Mouse (Mus musculus): ENCODE data around the gene Gm10961.
"Not testable (repeated sequence)": the region's sequence is repeated elsewhere in the genome, so short reads cannot be mapped to it uniquely, and the experiment has no call there.

The Gm10961 gene

DNA sequence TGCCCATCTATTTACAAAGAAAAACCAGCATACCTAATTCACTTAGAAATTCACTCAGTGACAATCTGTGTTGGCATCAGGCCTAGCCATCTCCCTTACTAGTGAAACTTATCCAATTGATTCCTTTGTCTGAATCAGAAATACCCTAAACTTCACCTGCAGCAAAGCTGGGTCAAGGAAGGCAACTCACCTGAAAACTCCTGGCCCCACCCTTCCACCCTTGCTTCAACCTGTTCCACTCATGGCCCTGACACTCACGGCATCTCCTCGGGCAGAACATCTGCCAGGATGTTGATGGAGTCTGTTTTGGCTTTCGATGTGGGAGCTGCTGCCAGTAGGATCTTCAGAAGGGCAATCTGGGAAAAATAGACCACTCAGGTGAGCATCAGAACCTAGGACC lies 13.3 kb upstream of the Gm10961 start:
- no peak for DNase-seq (ENCODE audit: low spot score)

DNA sequence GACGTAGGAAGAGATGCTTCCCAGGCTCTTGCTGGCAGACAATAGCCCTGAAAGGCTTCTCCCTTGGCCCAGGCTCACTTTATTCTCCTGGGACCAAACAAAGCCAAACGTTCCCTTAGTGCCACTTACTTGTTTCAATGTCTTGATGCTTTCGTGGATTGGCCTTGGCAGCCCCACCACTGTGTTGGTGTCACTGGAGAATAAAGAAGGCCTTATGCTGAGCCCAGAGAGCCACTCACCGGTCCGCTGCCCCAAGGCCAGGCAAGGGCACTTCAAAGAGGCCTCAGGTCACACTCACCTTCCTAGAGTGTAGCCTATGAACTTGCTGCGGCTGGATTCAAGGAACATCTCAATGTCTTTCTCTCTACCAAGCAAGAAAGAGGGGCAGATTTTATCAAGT lies 11.2 kb upstream of the Gm10961 start:
- no peak for DNase-seq (ENCODE audit: low spot score)

DNA sequence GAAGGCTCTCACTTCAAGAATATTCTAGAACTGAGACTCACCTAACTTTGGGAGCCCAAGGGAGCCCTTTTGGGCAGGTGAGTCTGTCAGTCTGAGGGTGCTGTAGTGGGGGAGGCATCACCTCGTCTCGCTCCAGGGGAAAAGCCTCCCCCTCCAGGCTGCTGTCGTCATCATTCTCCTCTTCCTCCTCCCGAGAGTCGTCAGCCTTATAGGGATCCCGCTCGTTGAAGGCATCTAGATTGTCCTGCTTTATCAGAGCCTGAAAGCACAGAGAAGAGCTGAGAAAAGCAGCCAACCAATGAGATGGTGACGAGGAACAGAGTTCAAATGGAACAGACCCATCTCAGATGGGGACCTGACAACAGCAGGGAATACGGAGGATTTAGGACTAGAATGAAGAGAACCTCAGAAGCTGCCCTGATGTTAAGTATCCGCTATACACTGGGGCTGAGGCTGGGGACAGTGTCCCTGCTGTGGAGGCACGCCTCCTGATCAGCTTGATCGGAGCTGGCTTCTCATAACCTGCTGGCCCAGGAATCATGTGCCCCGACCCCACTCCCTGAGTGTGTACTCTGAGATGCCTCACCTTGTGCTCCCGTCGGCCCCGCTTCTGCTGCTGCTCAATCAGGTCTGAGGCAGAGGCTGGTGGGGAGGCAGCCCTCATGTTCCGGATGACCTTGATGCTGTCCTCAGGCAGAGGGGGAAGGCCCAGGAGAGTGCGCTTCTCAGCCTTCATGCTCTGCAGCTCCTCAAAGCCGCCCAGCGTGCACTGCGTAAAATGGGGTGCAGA lies 9.6 kb upstream of the Gm10961 start:
- DNase-seq (ENCODE audit: low spot score), result no peak

DNA sequence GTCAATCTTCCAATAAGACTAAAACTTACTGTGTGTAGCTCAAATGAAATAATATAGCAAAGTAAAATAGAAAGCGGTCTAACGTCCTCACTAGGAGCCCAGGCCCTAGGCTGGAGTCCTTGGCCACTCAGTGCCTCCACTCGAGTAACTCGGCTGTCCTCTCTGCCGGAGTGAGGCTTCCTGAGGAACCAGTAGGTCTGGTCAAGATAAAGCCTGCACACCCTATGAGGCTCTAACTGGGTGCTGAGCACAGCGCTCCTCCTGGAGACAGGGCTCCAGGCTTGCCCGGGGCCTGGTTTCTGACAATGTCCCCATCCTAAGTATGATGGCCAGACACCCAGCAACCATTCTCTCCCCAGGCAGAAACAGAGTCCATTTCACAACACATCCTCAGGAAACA lies 8.6 kb upstream of the Gm10961 start:
- DNase-seq (ENCODE audit: low spot score), result no peak

DNA sequence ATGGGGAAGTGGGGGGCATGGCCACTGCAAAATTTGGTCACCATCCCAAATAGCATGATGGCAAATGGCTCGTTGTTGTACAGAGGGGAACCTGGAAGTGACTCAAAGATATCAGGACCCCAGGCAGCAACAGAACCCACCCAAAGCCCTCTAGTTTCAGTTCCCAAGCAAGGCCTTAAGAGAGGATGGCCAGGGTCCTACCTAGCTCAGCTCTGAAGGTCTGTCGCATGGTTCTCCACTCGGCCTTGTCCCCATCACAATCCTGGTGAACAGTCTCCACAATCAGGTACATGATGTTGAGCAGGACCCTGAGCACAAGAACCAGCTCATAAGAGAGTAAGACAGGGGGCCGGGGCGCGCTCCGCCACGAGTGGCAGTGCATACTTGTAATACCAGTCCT lies 6.7 kb upstream of the Gm10961 start:
- DNase-seq (ENCODE audit: low spot score), result no peak

DNA sequence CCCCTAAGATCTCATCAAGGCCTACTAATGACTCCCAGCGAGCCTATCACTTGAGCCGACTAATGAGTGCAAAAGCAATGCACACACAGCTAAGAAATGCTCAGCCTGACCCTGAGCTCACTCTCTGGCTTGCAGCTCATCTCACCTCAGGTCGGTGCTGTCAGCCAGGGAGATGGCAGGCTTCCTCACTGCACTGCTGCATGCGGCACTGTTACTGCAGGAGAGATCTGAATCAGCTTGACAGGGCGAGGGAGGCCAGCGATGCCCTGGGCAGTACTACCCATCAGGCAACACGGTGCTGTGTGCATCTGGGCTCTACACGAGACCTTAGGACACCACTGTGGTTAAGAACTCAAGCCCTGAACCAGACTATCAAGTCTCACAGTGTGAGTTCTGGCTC lies 5.6 kb upstream of the Gm10961 start:
- no peak for DNase-seq (ENCODE audit: low spot score)

DNA sequence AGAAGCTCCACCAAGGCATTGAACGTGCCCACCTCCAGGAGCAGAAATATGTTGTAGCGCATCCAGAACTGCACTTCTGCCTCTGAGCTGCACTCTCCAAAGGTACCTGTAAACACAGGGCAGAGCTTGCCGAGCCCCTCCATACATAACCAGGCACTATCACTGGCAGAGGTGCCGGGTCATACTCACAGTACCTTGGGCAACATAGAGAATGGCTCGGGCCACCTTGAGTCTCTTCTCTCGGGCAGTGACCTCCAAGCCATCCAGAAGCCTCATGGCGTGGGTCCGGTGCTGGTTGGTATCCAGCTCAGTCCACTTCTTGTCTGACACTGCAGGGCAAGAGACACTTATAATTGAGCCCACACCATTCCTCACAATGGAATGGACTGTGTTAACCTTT lies 4.4 kb upstream of the Gm10961 start:
- DNase-seq (ENCODE audit: low spot score), result no peak

DNA sequence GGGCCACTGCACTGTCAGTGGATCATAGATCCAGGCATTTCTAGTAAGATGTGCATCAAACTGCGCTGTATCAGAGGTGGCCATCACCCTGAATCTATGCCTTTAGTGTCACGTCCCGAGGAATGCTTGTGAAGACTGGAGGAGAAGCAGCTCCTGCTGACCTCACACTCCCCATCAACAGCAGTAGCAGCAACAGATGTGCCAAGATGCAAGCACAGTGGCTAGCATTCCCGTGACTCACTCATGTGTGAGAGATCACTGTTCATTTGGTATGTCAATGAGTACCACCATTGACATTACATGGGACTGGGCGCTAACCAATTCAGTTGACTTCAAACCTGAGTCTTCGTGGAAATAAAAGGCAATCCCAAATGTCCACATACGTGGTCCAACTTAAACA lies 3.5 kb upstream of the Gm10961 start:
- DNase-seq (ENCODE audit: low spot score), result no peak

DNA sequence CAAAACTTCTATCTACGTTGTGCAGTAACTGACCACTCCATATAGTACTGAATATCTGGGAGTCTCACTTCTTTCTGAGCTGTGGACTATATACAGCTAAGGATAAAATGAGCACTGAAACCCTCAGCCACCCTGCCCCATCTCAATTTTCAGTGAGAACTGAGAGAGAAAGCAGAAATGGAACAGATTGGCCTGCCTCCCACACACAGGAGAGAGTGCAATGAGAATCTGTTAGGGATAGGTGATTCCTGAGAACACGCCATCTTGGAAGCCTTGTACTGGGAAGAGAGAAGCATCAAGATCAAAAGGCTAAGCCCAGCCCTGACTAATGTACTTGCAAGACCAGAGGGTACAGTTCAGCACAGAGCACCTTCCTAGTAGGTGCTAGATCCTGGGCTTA lies 2.6 kb upstream of the Gm10961 start:
- no peak for DNase-seq (ENCODE audit: low spot score)

DNA sequence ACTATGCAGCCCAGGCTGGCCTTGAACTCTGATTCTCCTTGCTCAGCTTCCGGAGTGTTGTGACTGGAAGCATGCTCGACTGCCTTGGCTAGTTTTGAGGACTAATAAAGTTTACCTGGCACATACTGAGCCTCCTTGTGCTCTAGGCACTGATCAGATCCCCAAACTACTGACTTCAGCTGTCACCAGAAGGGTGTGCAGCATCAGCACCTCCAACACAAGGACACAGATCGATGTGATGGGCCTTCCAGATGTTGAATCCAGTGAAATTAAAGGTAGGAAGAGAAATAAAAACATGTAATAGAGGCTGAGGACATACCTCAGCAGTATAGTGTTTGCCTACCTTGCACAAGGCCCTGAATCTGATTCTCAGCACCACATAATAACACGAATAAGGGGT lies 1.7 kb upstream of the Gm10961 start:
- no peak for DNase-seq (ENCODE audit: low spot score)

DNA sequence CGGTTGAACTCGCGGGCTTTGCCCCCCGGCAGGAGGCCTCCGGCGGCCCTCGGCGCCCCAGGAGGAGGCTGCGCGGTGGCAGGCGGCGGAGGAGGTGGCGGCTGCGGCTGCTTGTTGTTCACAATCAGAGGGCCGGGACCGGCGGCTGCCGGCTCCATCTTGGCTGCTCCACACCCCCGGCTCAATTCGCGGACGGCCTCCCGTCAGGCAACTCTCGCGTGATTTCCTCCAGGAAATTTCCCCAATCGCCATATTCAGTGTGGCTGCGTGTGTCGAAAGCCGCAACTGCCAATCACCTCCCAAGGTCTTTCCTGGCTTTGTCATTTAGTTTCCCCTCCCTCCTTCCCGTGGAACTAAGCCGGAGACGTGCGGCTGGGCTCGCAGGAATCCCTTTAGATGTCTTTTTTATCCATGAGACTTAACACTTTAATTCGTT lies 419 bp downstream of the Gm10961 start, which contains the start of gene Strip1:
Gene Strip1 (minus strand): TSS at position 172 of the 436 bp plus-strand sequence.
- DNase-seq (ENCODE audit: low spot score), result peak; percentile 88

DNA sequence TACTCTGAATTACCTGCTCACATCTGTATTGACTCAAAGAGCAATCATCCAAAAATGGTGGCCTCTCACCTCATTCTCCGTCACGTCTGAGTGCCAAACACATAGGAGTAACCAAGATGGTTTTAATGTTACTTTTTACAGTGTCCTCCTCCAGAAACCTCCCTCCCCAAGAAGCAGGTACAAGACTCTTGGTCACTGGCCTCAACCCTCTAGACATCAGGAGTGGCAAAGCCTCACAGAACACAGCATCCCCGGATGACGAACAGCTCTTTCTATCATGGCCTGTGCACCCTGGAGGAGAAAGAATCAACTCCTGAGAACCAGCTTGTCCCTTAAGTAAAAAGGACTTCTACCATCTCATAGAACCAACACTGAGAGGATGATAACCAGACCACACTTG lies 1.7 kb downstream of the Gm10961 start:
- no peak for DNase-seq (ENCODE audit: low spot score)

DNA sequence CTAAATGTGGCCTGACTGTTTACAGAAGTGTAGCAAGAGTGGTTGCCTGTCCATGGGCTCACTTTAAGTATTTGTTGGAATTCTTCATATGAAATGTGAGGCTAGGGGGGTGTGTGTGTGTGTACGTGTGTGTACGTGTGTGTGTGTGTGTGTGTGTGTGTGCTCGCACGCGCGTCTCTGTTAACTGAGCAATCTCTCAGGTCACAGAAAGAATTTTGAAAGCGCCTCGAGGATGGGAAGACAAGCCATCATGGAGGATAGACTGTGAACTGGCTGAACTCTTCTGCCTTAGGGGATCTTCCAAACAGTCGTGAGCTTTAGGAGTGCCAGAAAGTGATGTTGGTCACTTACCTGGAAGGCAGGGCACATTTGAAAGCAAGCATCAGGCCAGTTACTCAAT lies 2.8 kb downstream of the Gm10961 start:
- DNase-seq (ENCODE audit: low spot score), result no peak

DNA sequence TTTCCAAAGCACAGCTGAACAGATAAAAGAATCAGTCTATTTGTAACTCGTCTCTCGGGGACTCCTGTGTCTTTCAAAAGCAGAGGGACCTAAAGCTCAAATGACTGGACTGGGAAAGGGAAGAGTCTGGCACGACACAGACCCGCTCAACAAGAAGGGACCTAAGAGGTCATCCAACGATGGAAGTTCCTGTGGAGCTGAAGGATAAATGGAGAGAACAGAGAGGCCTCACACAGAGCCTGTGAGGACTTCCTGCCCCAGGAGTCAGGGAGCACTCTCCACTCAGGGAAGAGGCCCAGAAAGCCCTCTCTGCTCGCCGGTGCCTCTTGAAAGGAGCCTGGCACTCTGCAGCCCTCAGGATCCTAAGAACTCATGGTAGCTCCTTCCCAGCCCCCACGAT lies 4.7 kb downstream of the Gm10961 start:
- no peak for DNase-seq (ENCODE audit: low spot score)

DNA sequence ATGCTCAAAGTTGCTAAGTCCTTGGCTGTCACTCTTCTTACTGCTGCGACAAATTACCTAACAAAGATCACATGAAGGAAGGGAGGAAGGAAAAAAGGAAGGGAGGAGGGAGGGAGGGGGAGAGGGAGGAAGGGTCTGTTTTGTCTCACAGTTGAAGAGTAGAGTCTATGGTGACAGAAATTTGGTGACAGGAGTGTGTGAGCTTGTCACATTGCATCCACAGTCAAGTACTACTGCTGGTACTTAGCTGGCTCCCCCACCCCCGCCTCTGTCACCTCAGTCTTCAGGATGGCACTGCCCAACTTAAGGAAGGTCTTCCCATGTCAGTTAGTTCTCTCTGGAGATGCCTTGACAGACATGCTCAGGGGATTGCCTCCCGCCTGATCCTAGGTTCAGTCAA lies 5.1 kb downstream of the Gm10961 start:
- no peak for DNase-seq (ENCODE audit: low spot score)

DNA sequence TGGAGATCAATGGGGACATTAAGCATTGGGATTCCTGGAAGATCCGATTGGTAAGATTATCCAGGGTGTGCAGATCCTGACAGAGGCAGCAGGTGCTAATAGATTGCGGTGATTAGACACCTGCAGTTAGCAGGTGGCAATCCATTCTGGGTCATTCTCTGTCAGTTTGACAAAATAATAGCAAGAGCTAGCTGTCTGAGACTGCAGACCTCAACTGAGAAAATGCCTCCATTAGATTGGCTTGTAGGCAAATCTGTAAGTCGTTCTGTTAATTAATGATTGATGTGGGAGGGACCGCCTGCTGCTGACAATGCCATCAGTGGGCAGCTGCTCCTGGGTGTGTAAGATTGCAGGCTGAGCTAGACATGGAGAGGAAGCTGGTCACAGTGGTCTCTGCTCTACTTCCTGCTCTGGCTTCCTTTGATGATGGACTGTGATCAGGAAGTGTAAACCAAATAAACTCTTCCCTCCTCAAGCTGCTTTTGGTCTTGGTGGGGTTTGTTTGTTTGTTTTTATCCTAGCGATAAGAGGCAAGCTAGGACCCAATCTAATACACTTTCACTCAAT lies 6.6 kb downstream of the Gm10961 start:
- DNase-seq (ENCODE audit: low spot score), result no peak

DNA sequence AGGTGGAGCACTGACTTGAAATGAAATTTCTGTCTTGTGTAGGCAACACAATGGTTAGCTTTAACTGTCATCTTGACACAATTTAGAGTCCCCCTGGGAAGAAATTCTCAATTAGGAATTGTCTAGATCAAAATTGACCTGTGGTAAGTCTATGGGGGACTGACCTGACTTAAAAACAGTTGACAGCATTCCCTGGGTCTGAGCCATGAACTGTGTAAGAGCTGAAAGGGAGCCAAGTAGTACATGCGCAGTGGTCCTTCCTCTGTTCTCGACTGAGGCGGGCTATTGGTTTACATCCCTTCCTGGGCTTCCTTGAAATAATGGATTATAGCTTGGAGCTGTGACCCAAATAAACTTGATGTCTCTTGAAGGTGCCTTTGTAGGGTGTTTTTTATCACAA lies 15.8 kb downstream of the Gm10961 start:
- DNase-seq (ENCODE audit: low spot score), result no peak

DNA sequence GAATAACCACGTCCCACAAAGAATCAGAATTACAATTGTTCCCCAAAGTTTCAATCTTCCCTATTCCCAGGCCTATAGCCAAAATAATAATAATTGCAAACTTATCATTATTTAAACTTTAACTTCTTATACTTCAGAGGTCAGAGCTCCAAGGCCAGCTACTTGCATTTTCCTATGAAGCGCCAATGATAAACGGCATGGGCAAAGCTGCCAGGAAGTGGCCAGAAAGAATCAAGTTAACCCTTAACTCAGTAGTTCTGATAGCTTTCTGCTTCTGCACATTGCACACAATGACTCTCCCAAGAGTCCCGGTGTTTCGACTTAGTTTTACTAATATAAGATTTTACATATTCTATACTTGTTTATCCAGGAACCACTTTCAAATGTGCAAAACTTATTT lies 19.2 kb downstream of the Gm10961 start:
- not testable (repeated sequence) for DNase-seq (ENCODE audit: low spot score)

DNA sequence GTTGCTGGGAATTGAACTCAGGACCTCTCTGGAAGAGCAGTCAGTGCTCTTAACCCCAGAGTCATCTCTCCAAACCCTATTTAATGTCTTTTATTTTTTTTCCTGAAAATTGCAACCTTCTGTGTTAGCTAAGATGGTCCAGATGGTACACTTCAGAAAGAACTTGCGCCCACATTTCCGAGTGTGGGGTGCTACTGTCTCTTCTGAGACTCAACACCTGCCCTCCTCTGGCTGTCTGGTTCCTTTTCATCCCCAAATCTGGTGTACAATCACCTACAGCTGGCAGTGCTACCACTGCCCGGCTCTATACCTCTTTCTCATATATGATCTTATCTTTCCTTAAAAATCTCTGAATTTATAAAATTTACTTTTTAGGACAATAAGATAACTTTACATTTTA lies 21.8 kb downstream of the Gm10961 start:
- DNase-seq (ENCODE audit: low spot score), result no peak

DNA sequence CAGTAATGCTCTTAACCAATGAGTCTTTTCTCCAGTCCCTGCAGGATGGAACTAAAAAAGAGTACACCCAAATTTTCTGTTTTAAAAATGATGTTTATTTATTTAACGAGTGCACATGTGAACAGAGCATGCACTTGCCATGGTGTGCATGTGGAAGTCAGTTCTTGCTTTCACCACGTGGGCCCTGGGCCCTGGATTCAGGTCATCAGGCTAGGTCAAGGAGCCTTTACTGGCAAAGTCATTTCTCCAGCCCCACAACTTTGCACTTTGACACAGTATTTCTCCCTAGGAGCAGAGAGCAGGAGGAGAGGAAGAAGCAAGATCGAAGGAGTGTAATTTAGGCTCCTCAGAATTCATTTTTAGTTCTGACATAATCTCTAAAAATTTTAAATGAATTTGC lies 23.7 kb downstream of the Gm10961 start:
- DNase-seq (ENCODE audit: low spot score), result no peak

DNA sequence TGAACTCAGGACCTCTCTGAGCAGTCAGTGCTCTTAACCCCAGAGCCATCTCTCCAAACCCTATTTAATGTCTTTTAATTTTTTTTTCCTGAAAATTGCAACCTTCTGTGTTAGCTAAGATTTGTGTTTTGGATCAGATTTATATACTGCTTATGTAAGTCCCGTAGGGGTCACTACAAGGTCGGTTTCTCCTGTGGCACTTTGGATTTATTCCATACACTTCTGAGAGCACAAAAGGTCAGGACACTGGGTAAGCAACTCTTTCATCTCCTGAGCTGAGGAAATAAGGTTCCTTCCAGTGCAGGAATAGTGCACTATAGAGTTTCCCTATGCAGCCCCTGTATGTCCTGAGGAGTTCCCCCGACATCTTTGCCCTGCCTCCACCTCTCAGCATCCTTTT lies 24.4 kb downstream of the Gm10961 start:
- DNase-seq (ENCODE audit: low spot score), result no peak

DNA sequence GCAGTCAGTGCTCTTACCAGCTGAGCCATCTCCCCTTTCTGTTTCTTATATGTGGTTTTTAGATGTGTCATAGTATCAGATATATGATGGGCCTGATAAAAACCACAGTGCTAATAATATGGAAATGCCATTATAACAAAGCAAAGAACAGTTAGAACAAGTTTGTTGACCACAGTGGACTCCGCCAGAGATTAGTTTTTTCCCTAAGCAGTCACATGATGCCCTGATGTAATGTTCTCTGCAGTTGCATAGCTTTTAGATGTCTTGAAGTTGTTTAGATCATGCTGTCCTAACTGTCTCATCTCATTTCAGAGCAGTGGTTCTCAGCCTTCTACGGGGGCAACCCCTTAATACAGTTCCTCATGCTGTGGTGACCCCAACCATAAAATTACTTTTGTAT lies 25.0 kb downstream of the Gm10961 start:
- no peak for DNase-seq (ENCODE audit: low spot score)

DNA sequence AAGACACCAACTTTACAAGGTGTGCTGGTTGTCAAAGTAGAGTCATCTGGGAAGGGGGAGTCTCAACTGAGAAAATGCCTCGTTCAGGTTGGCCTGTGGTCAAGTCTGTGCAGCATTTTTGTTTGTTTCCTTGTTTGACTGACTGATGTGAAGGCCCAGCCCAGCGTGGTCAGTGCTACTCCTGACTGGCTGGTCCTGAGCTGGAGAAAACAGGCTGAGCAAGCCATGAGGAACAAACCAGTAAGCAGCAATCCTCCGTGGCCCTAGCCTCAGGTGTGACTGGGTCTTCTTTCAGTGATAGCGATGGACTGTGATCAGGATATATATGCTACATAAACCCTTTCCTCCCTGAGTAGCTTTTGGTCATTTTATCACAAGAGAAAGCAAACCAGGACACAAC lies 25.8 kb downstream of the Gm10961 start:
- no peak for DNase-seq (ENCODE audit: low spot score)

DNA sequence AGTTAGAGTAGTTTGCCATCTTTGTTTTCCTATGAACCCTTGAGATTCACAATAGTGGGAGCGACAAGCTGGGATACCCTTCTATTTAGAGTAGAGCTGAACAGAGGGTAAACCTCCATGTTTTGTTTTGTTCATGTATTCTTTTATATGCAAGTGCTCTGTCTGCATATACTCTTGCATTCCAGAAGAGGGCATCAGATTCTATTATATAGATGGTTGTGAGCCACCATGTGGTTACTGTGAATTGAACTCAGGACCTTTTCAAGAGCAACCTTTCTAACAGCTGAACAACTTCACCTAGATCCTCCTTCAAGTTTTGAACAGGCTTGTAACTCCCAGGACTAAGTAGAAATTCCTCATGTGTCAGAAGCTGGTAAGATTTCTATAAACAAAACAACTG lies 27.9 kb downstream of the Gm10961 start:
- DNase-seq (ENCODE audit: low spot score), result no peak
